Mouse (Mus musculus): ENCODE data around the gene Car15.

The Car15 gene

GRCm38 (mm10) chr16:17833681-17834399 lies 4.3 kb downstream of the Car15 start:
- DNase-seq (ENCODE audit: low read depth, low spot score): no peak

GRCm38 (mm10) chr16:17833321-17833680 lies 4.9 kb downstream of the Car15 start:
- DNase-seq (ENCODE audit: low read depth, low spot score): no peak

GRCm38 (mm10) chr16:17832821-17833220 lies 5.3 kb downstream of the Car15 start, which contains the start of gene B830017H08Rik:
Gene B830017H08Rik (plus strand): TSS chr16:17833121.
- no peak for DNase-seq (ENCODE audit: low read depth, low spot score)

- DNase-seq (ENCODE audit: low read depth, low spot score): no peak
Measured at GRCm38 (mm10) chr16:17831781-17832180, 6.4 kb downstream of the Car15 start.

- DNase-seq (ENCODE audit: low read depth, low spot score): no peak
Measured at GRCm38 (mm10) chr16:17830385-17831178, 7.6 kb downstream of the Car15 start.

GRCm38 (mm10) chr16:17828867-17829266 lies 9.3 kb downstream of the Car15 start:
- DNase-seq (ENCODE audit: low read depth, low spot score): no peak

- no peak for DNase-seq (ENCODE audit: low read depth, low spot score)
Measured at GRCm38 (mm10) chr16:17828229-17828628, 9.9 kb downstream of the Car15 start.

GRCm38 (mm10) chr16:17826500-17826899 lies 11.7 kb downstream of the Car15 start:
- no peak for DNase-seq (ENCODE audit: low read depth, low spot score)

GRCm38 (mm10) chr16:17816528-17816927 lies 21.6 kb downstream of the Car15 start:
- no peak for DNase-seq (ENCODE audit: low read depth, low spot score)

- peak; percentile 71 for DNase-seq (ENCODE audit: low read depth, low spot score)
Measured at GRCm38 (mm10) chr16:17815411-17816402, 22.5 kb downstream of the Car15 start.

- no peak for DNase-seq (ENCODE audit: low read depth, low spot score)
Measured at GRCm38 (mm10) chr16:17813173-17813572, 25.0 kb downstream of the Car15 start.

- DNase-seq (ENCODE audit: low read depth, low spot score): no peak
Measured at GRCm38 (mm10) chr16:17812120-17812519, 26.0 kb downstream of the Car15 start.

GRCm38 (mm10) chr16:17809711-17810110 lies 28.5 kb downstream of the Car15 start:
- DNase-seq (ENCODE audit: low read depth, low spot score): peak; percentile 71

- no peak for DNase-seq (ENCODE audit: low read depth, low spot score)
Measured at GRCm38 (mm10) chr16:17809125-17809524, 29.0 kb downstream of the Car15 start.

GRCm38 (mm10) chr16:17807192-17808009 lies 30.8 kb downstream of the Car15 start:
- DNase-seq (ENCODE audit: low read depth, low spot score): peak; percentile 68

GRCm38 (mm10) chr16:17806581-17807191 lies 31.5 kb downstream of the Car15 start:
- DNase-seq (ENCODE audit: low read depth, low spot score): no peak

GRCm38 (mm10) chr16:17804982-17805381 lies 33.2 kb downstream of the Car15 start:
- DNase-seq (ENCODE audit: low read depth, low spot score): no peak

GRCm38 (mm10) chr16:17804449-17804912 lies 33.7 kb downstream of the Car15 start:
- no peak for DNase-seq (ENCODE audit: low read depth, low spot score)

- DNase-seq (ENCODE audit: low read depth, low spot score): no peak
Measured at GRCm38 (mm10) chr16:17803675-17804448, 34.3 kb downstream of the Car15 start.

Measured in skeletal muscle tissue, adult 2 months (tissue).